Mouse (Mus musculus) urinary bladder, postnatal 25 days (tissue): ENCODE data around the gene Plp2.
A peak's percentile ranks its signal among the peaks of the same experiment; 100 is the strongest.
"Not testable (repeated sequence)": the region's sequence is repeated elsewhere in the genome, so short reads cannot be mapped to it uniquely, and the experiment has no call there.

Source experiments
- DNase-seq: peaks from one replicate; pipeline ENCODE4 v3.0.0; 2022; ENCODE audit warnings: low spot score

Plp2 gene

GRCm38 (mm10) chrX:7670921-7671623 lies at the start of gene Plp2:
TSS of gene Plp2 (minus strand) at chrX:7671390.
- peak; percentile 43 for DNase-seq

- DNase-seq = not testable (repeated sequence)
Observed at GRCm38 (mm10) chrX:7716058-7716457, 44.9 kb upstream of the Plp2 start.

- DNase-seq = peak; percentile 73
Observed at GRCm38 (mm10) chrX:7714135-7714899, 43.1 kb upstream of the Plp2 start, which contains the start of gene Wdr45. TSS of gene Wdr45 (plus strand) at chrX:7714333.

GRCm38 (mm10) chrX:7713764-7714134 lies 42.6 kb upstream of the Plp2 start:
- not testable (repeated sequence) for DNase-seq

- DNase-seq = peak; percentile 51
Observed at GRCm38 (mm10) chrX:7696954-7697381, 25.8 kb upstream of the Plp2 start, which contains the start of gene Gpkow. TSS of gene Gpkow (plus strand) at chrX:7697131.

GRCm38 (mm10) chrX:7696520-7696919 lies 25.3 kb upstream of the Plp2 start:
- DNase-seq = no peak

GRCm38 (mm10) chrX:7692862-7693261 lies 21.7 kb upstream of the Plp2 start:
- DNase-seq = no peak

- no peak for DNase-seq
Observed at GRCm38 (mm10) chrX:7690486-7690885, 19.3 kb upstream of the Plp2 start.

GRCm38 (mm10) chrX:7688321-7688720 lies 17.1 kb upstream of the Plp2 start:
- no peak for DNase-seq

GRCm38 (mm10) chrX:7680864-7681263 lies 9.7 kb upstream of the Plp2 start, which contains the start of gene Magix:
TSS of gene Magix (minus strand) at chrX:7681251.
- DNase-seq = no peak

GRCm38 (mm10) chrX:7680057-7680412 lies 8.8 kb upstream of the Plp2 start:
- no peak for DNase-seq

GRCm38 (mm10) chrX:7679405-7680056 lies 8.3 kb upstream of the Plp2 start:
- peak; percentile 80 for DNase-seq

- no peak for DNase-seq
Observed at GRCm38 (mm10) chrX:7678986-7679385, 7.8 kb upstream of the Plp2 start.

GRCm38 (mm10) chrX:7675001-7675380 lies 3.8 kb upstream of the Plp2 start:
- no peak for DNase-seq

GRCm38 (mm10) chrX:7674284-7675000 lies 3.3 kb upstream of the Plp2 start:
- DNase-seq = no peak

GRCm38 (mm10) chrX:7673578-7674281 lies 2.5 kb upstream of the Plp2 start:
- DNase-seq = no peak

GRCm38 (mm10) chrX:7672739-7673138 lies 1.5 kb upstream of the Plp2 start:
- no peak for DNase-seq

- DNase-seq = peak; percentile 67
Observed at GRCm38 (mm10) chrX:7670390-7670881, 754 bp downstream of the Plp2 start.

- DNase-seq = no peak
Observed at GRCm38 (mm10) chrX:7665739-7666502, 5.3 kb downstream of the Plp2 start.

GRCm38 (mm10) chrX:7664791-7665190 lies 6.4 kb downstream of the Plp2 start:
- DNase-seq = no peak

GRCm38 (mm10) chrX:7662936-7663335 lies 8.3 kb downstream of the Plp2 start:
- DNase-seq = no peak
